In the genomic region with DNA sequence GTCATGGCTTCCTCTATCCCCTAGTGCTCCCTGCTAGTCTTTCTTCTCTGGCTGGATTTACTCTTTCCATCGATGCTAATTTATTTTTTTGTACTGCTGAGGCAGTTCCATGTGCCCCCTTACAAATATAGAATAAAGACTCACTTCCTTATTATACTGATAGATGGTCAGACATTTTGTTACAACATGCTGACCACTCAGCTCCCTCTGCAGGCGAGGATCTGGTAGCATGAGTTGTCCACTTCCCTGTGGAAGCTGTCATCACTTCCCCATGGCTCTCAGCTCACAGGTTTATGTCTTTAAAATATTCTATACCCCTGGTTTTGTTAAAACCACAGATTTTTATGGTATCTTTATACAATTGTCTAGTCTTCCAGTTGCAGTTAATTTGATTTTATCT, we compare ENCODE assay signal across 22 mouse cellular contexts. TPM values are rescaled to one million over a fixed set of nuclear protein-coding genes. Genes with fewer than 3 reads are reported as not detected.
DNase-seq lines count a peak whose midpoint lies in the region; ATAC-seq and TF ChIP-seq lines count a peak whose summit lies in the region.
"Had no signal": no experiment of that assay in that cellular context is flagged by ENCODE, and none has a peak within 500 bp of the region (broad histone marks: within the 10 kb centered on the region; RNA-seq: fewer than 3 reads in every experiment).

No protein-coding gene starts in this region.

- ATAC-seq in lung, postnatal 0 days, result no peak
- peak; percentile 99 for ATAC-seq in granulocyte monocyte progenitor cell, adult 5-6 weeks (replicated peaks; ENCODE audit: poor library complexity, severe bottlenecking)
- ATAC-seq in stomach, postnatal 0 days (ENCODE audit: low FRiP score, low TSS enrichment), result no peak
- ATAC-seq: forebrain, embryonic 15.5 days had no signal

- no peak overlapping the region for H3K9ac ChIP-seq in heart, adult 2 months (ENCODE audit: low read depth, low read length)
- no peak overlapping the region for H3K9ac ChIP-seq in lung, postnatal 0 days (replicated peaks; ENCODE audit: low read depth)
- no peak overlapping the region for H3K9ac ChIP-seq in stomach, postnatal 0 days (ENCODE audit: low read length)
- H3K9ac ChIP-seq: embryonic facial prominence, embryonic 12.5 days; forebrain, embryonic 15.5 days; heart, embryonic 15.5 days; kidney, embryonic 15.5 days; neural tube, embryonic 15.5 days had no signal

- H3K79me2 ChIP-seq in heart, adult 2 months (replicated peaks; ENCODE audit: control insufficient read depth, insufficient read depth, low read length), result no peaks in the 10 kb centered on the region

- H3K9me3 ChIP-seq in lung, postnatal 0 days (ENCODE audit: low read length), result no peaks in the 10 kb centered on the region
- H3K9me3 ChIP-seq in stomach, postnatal 0 days (ENCODE audit: control insufficient read depth, low read length), result no peaks in the 10 kb centered on the region
- H3K9me3 ChIP-seq: embryonic facial prominence, embryonic 12.5 days; forebrain, embryonic 15.5 days; heart, embryonic 15.5 days; hindbrain, embryonic 10.5 days; kidney, embryonic 15.5 days; neural tube, embryonic 15.5 days had no signal

- intact Hi-C loops in heart, adult 2 months (cut with DNase I), result no loop called here

- H3K36me3 ChIP-seq in heart, adult 2 months (ENCODE audit: control insufficient read depth, insufficient read depth, low read length), result no peaks in the 10 kb centered on the region
- H3K36me3 ChIP-seq in lung, postnatal 0 days (ENCODE audit: insufficient read depth, low read length), result no peaks in the 10 kb centered on the region
- H3K36me3 ChIP-seq in stomach, postnatal 0 days (ENCODE audit: control insufficient read depth, insufficient read depth, low read length), result no peaks in the 10 kb centered on the region
- H3K36me3 ChIP-seq: embryonic facial prominence, embryonic 12.5 days; forebrain, embryonic 15.5 days; heart, embryonic 15.5 days; hindbrain, embryonic 10.5 days; kidney, embryonic 15.5 days; neural tube, embryonic 15.5 days had no signal

- WGBS in heart, adult 2 months, result 70% methylated on average over 2 of the region's 2 CpGs
- 66% methylated on average over 2 of the region's 2 CpGs for WGBS in lung, postnatal 0 days
- WGBS in stomach, postnatal 0 days, result 65% methylated on average over 2 of the region's 2 CpGs

- TF ChIP-seq EP300 in heart, adult 2 months (IDR thresholded peaks at IDR 0.05; ENCODE audit: insufficient read depth, low read depth, low read length), result no peak
- TF ChIP-seq EP300 in lung, postnatal 0 days (IDR thresholded peaks at IDR 0.05), result no peak
- no peak for TF ChIP-seq EP300 in stomach, postnatal 0 days (optimal IDR thresholded peaks at IDR 0.05)

- no peak for TF ChIP-seq POLR2A in heart, adult 2 months (IDR thresholded peaks at IDR 0.05; ENCODE audit: insufficient read depth, low read depth, low read length)

- H3K4me3 ChIP-seq in heart, adult 2 months, result no peak overlapping the region
- no peak overlapping the region for H3K4me3 ChIP-seq in lung, postnatal 0 days (ENCODE audit: low read depth, low read length)
- no peak overlapping the region for H3K4me3 ChIP-seq in stomach, postnatal 0 days (ENCODE audit: low read depth, low read length)
- H3K4me3 ChIP-seq: embryonic facial prominence, embryonic 12.5 days; forebrain, embryonic 15.5 days; heart, embryonic 15.5 days; hindbrain, embryonic 10.5 days; kidney, embryonic 15.5 days; neural tube, embryonic 15.5 days had no signal

- TF ChIP-seq CTCF in heart, adult 2 months (IDR thresholded peaks at IDR 0.05), result 0 out of 2 replicates have a peak, but pooled peaks have one; percentile 9
- peak; percentile 54 for TF ChIP-seq CTCF in lung, postnatal 0 days (IDR thresholded peaks at IDR 0.05)
- TF ChIP-seq CTCF in stomach, postnatal 0 days (IDR thresholded peaks at IDR 0.05; ENCODE audit: low read depth), result peak; percentile 50

- H3K4me2 ChIP-seq in lung, postnatal 0 days (replicated peaks; ENCODE audit: low read depth, low read length), result no peak overlapping the region
- no peak overlapping the region for H3K4me2 ChIP-seq in stomach, postnatal 0 days (replicated peaks; ENCODE audit: low read depth)
- H3K4me2 ChIP-seq: embryonic facial prominence, embryonic 12.5 days; forebrain, embryonic 15.5 days; heart, embryonic 15.5 days; kidney, embryonic 15.5 days; midbrain, embryonic 11.5 days; neural tube, embryonic 15.5 days had no signal

- DNase-seq in heart, adult 2 months, result no peak
- no peak for DNase-seq in heart, adult 9 months (ENCODE audit: low spot score in 2 of 2)
- peak; percentile 29 for DNase-seq in lung, postnatal 0 days (ENCODE audit: low spot score)
- DNase-seq in lung, postnatal 4 days, result no peak
- peak; percentile 25 for DNase-seq in stomach, postnatal 0 days (ENCODE audit: low spot score)
- DNase-seq in thymus, postnatal 10 days (ENCODE audit: low spot score in 2 of 2), result no peak
- DNase-seq in adrenal gland, postnatal 4 days (ENCODE audit: low spot score in 2 of 2), result no peak
- DNase-seq: cerebellum, adult 11 months; cerebellum, postnatal 36 days had no signal

- H3K27me3 ChIP-seq in heart, adult 2 months (ENCODE audit: control insufficient read depth, insufficient read depth, low read length), result no peaks in the 10 kb centered on the region
- H3K27me3 ChIP-seq in lung, postnatal 0 days (replicated peaks; ENCODE audit: insufficient read depth, low read length), result no peaks in the 10 kb centered on the region
- no peaks in the 10 kb centered on the region for H3K27me3 ChIP-seq in stomach, postnatal 0 days (ENCODE audit: control insufficient read depth, insufficient read depth, low read length)
- H3K27me3 ChIP-seq: embryonic facial prominence, embryonic 12.5 days; forebrain, embryonic 15.5 days; heart, embryonic 15.5 days; kidney, embryonic 15.5 days; neural tube, embryonic 15.5 days had no signal

- no peak overlapping the region for H3K27ac ChIP-seq in heart, adult 2 months
- H3K27ac ChIP-seq in lung, postnatal 0 days (ENCODE audit: low read length), result no peak overlapping the region
- H3K27ac ChIP-seq in stomach, postnatal 0 days (replicated peaks), result no peak overlapping the region
- H3K27ac ChIP-seq: embryonic facial prominence, embryonic 12.5 days; forebrain, embryonic 15.5 days; heart, embryonic 15.5 days; hindbrain, embryonic 10.5 days; kidney, embryonic 15.5 days; neural tube, embryonic 15.5 days had no signal

- H3K4me1 ChIP-seq in heart, adult 2 months (ENCODE audit: control insufficient read depth, insufficient read depth, low read length), result no peaks in the 10 kb centered on the region
- H3K4me1 ChIP-seq in lung, postnatal 0 days (ENCODE audit: insufficient read depth, low read depth, low read length), result no peaks in the 10 kb centered on the region
- H3K4me1 ChIP-seq in stomach, postnatal 0 days (replicated peaks; ENCODE audit: control insufficient read depth, insufficient read depth), result no peaks in the 10 kb centered on the region
- H3K4me1 ChIP-seq: embryonic facial prominence, embryonic 12.5 days; forebrain, embryonic 15.5 days; heart, embryonic 15.5 days; hindbrain, embryonic 10.5 days; kidney, embryonic 15.5 days; neural tube, embryonic 15.5 days had no signal

RNA-seq across cellular contexts. Expression of gene Slc17a2, which starts 9.4 kb away (rescaled TPM):
- total RNA-seq in heart, adult 2 months (2021), result not detected
- polyA plus RNA-seq in heart, adult 2 months (2012; rRNA removed), result 0.06 and 0.09 TPM in 2 replicates
- 1.4 and 3.4 TPM in 2 replicates for polyA plus RNA-seq in lung, postnatal 0 days (2015; fragmentation: Nextera tagmentation; extraction: Ambion mirVana)
- total RNA-seq in granulocyte monocyte progenitor cell, adult 5-6 weeks (2014; fragmentation: Nextera tagmentation), result not detected in 2 replicates
- not detected in 2 replicates for total RNA-seq in granulocyte monocyte progenitor cell, adult 5-6 weeks (2017)
- 0.59 and 0.61 TPM in 2 replicates for polyA plus RNA-seq in stomach, postnatal 0 days (2015; fragmentation: Nextera tagmentation; extraction: Ambion mirVana)
- total RNA-seq in adrenal gland, postnatal 4 days (2021), result 10 to 100 TPM in 1 of 2 experiments, under 1 TPM in 1; 0.53 to 10.9 TPM
- total RNA-seq: layer of hippocampus, adult 18-20 months; left cerebral cortex, adult 18-20 months had no signal
- polyA plus RNA-seq: brain, embryonic 14.5 days; embryonic facial prominence, embryonic 12.5 days; forebrain, embryonic 15.5 days; heart, embryonic 15.5 days; hindbrain, embryonic 10.5 days; limb, embryonic 11.5 days; midbrain, embryonic 11.5 days; neural tube, embryonic 15.5 days had no signal

RNA-seq across cellular contexts. Expression of gene Slc17a3, which starts 23.1 kb away (rescaled TPM):
- not detected for total RNA-seq in heart, adult 2 months (2021)
- not detected in 2 replicates for polyA plus RNA-seq in heart, adult 2 months (2012; rRNA removed)
- not detected in 2 replicates for polyA plus RNA-seq in lung, postnatal 0 days (2015; fragmentation: Nextera tagmentation; extraction: Ambion mirVana)
- not detected in 2 replicates for total RNA-seq in granulocyte monocyte progenitor cell, adult 5-6 weeks (2014; fragmentation: Nextera tagmentation)
- total RNA-seq in granulocyte monocyte progenitor cell, adult 5-6 weeks (2017), result not detected in 2 replicates
- not detected in 2 replicates for polyA plus RNA-seq in stomach, postnatal 0 days (2015; fragmentation: Nextera tagmentation; extraction: Ambion mirVana)
- total RNA-seq in adrenal gland, postnatal 4 days (2021), result 1 to 10 TPM; 3.3 to 4.8 TPM
- total RNA-seq: layer of hippocampus, adult 18-20 months; left cerebral cortex, adult 18-20 months had no signal
- polyA plus RNA-seq: brain, embryonic 14.5 days; embryonic facial prominence, embryonic 12.5 days; forebrain, embryonic 15.5 days; heart, embryonic 15.5 days; hindbrain, embryonic 10.5 days; limb, embryonic 11.5 days; midbrain, embryonic 11.5 days had no signal

RNA-seq across cellular contexts. Expression of gene Trim38, which starts 46.4 kb away (rescaled TPM):
- total RNA-seq in heart, adult 2 months (2021), result under 1 TPM in 1 of 2 experiments, not detected in 1; 0.11 TPM
- polyA plus RNA-seq in heart, adult 2 months (2012; rRNA removed), result 0.08 and 0.12 TPM in 2 replicates
- polyA plus RNA-seq in lung, postnatal 0 days (2015; fragmentation: Nextera tagmentation; extraction: Ambion mirVana), result not detected in 2 replicates
- total RNA-seq in granulocyte monocyte progenitor cell, adult 5-6 weeks (2014; fragmentation: Nextera tagmentation), result not detected in 2 replicates
- total RNA-seq in granulocyte monocyte progenitor cell, adult 5-6 weeks (2017), result not detected in 2 replicates
- polyA plus RNA-seq in stomach, postnatal 0 days (2015; fragmentation: Nextera tagmentation; extraction: Ambion mirVana), result 0.18 and 0.29 TPM in 2 replicates
- total RNA-seq in adrenal gland, postnatal 4 days (2021), result under 1 TPM in 1 of 2 experiments, not detected in 1; 0.20 TPM
- total RNA-seq: gastrocnemius, postnatal 4 days; layer of hippocampus, adult 18-20 months; left cerebral cortex, adult 18-20 months had no signal
- polyA plus RNA-seq: brain, embryonic 14.5 days; heart, embryonic 15.5 days; hindbrain, embryonic 10.5 days; kidney, embryonic 15.5 days; limb, embryonic 11.5 days; midbrain, embryonic 11.5 days; neural tube, embryonic 15.5 days had no signal

RNA-seq across cellular contexts. Expression of gene Slc17a1, which starts 51.4 kb away (rescaled TPM):
- not detected for total RNA-seq in heart, adult 2 months (2021)
- polyA plus RNA-seq in heart, adult 2 months (2012; rRNA removed), result not detected in 2 replicates
- polyA plus RNA-seq in lung, postnatal 0 days (2015; fragmentation: Nextera tagmentation; extraction: Ambion mirVana), result not detected in 2 replicates
- total RNA-seq in granulocyte monocyte progenitor cell, adult 5-6 weeks (2014; fragmentation: Nextera tagmentation), result not detected in 2 replicates
- not detected in 2 replicates for total RNA-seq in granulocyte monocyte progenitor cell, adult 5-6 weeks (2017)
- not detected in 2 replicates for polyA plus RNA-seq in stomach, postnatal 0 days (2015; fragmentation: Nextera tagmentation; extraction: Ambion mirVana)
- total RNA-seq in adrenal gland, postnatal 4 days (2021), result 1 to 10 TPM in 1 of 2 experiments, under 1 TPM in 1; 0.37 to 5.1 TPM
- total RNA-seq: gastrocnemius, postnatal 4 days; layer of hippocampus, adult 18-20 months; left cerebral cortex, adult 18-20 months had no signal
- polyA plus RNA-seq: brain, embryonic 14.5 days; embryonic facial prominence, embryonic 12.5 days; forebrain, embryonic 15.5 days; heart, embryonic 15.5 days; hindbrain, embryonic 10.5 days; limb, embryonic 11.5 days; neural tube, embryonic 15.5 days had no signal

RNA-seq across cellular contexts. Expression of gene Hist1h1a, which starts 52.7 kb away (rescaled TPM):
- total RNA-seq in heart, adult 2 months (2021), result 1 to 10 TPM; 2.0 to 3.4 TPM
- 0.21 and 0.26 TPM in 2 replicates for polyA plus RNA-seq in heart, adult 2 months (2012; rRNA removed)
- 0.33 and 0.64 TPM in 2 replicates for polyA plus RNA-seq in lung, postnatal 0 days (2015; fragmentation: Nextera tagmentation; extraction: Ambion mirVana)
- 143 and 207 TPM in 2 replicates for total RNA-seq in granulocyte monocyte progenitor cell, adult 5-6 weeks (2014; fragmentation: Nextera tagmentation)
- total RNA-seq in granulocyte monocyte progenitor cell, adult 5-6 weeks (2017), result 1,974 and 2,146 TPM in 2 replicates
- polyA plus RNA-seq in stomach, postnatal 0 days (2015; fragmentation: Nextera tagmentation; extraction: Ambion mirVana), result 0.64 and 1.4 TPM in 2 replicates
- total RNA-seq in adrenal gland, postnatal 4 days (2021), result 100 to 1,000 TPM; 405 to 481 TPM

Comparison
In these comparisons a context has a peak if more than half of its experiments do, and no peak if none do; other contexts are left out.
1. DNase-seq: peak in lung, postnatal 0 days (single experiment) and stomach, postnatal 0 days (single experiment); none in heart, adult 2 months (0 of 2), heart, adult 9 months (0 of 2), lung, postnatal 4 days (0 of 2), thymus, postnatal 10 days (0 of 2) and adrenal gland, postnatal 4 days (0 of 2).
2. RNA of gene Slc17a3, which starts 23.1 kb away (total RNA-seq): 3.3 to 4.8 TPM in adrenal gland, postnatal 4 days; not detected in granulocyte monocyte progenitor cell, adult 5-6 weeks and not detected in heart, adult 2 months; every median in the first group is over 4 times any median in the second.
3. Peak in every context shown above with its lines, with median percentiles within 50 percentile points of each other: CTCF ChIP-seq.